Comparison of ENCODE assay signal across 35 mouse cellular contexts in genomic region chr3:53080710-53081109, GRCm38 (mm10). TPM values are rescaled to one million over a fixed set of nuclear protein-coding genes. Genes with fewer than 3 reads are reported as not detected.
"Had no signal": no experiment of that assay in that cellular context is flagged by ENCODE, and none has a peak within 500 bp of the region (broad histone marks: within the 10 kb centered on the region; RNA-seq: fewer than 3 reads in every experiment).

No protein-coding gene starts in this region.

- H3K27me3 ChIP-seq: heart, embryonic 12.5 days; heart, embryonic 13.5 days; heart, embryonic 15.5 days; hindbrain, embryonic 12.5 days; hindbrain, embryonic 13.5 days; hindbrain, embryonic 15.5 days; intestine, embryonic 15.5 days; kidney, embryonic 15.5 days had no signal

- ATAC-seq: hindbrain, embryonic 16.5 days; hindbrain, postnatal 0 days; inflammation-experienced regulatory T-cells, adult 6 months; intestine, embryonic 15.5 days; intestine, embryonic 16.5 days; intestine, postnatal 0 days had no signal

- DNase-seq: heart, postnatal 10 days; heart, postnatal 14 days; heart, postnatal 36 days; heart, postnatal 4 days; kidney, adult 11 months; kidney, adult 18-20 months; kidney, adult 2 months; kidney, adult 8-10 months; kidney, adult 9 months; kidney, postnatal 10 days; kidney, postnatal 14 days; kidney, postnatal 25 days; kidney, postnatal 36 days; kidney, postnatal 4 days; layer of hippocampus, adult 9-11 months; layer of hippocampus, postnatal 36 days had no signal

- H3K36me3 ChIP-seq: heart, embryonic 15.5 days; hindbrain, embryonic 10.5 days; hindbrain, embryonic 12.5 days; hindbrain, embryonic 13.5 days; hindbrain, embryonic 15.5 days; intestine, embryonic 15.5 days; kidney, embryonic 15.5 days had no signal

- H3K4me3 ChIP-seq: heart, embryonic 12.5 days; heart, embryonic 13.5 days; heart, embryonic 15.5 days; hindbrain, embryonic 10.5 days; hindbrain, embryonic 12.5 days; hindbrain, embryonic 13.5 days; hindbrain, embryonic 15.5 days; intestine, embryonic 15.5 days; kidney, embryonic 15.5 days; layer of hippocampus, adult 2 months; left cerebral cortex, adult 2 months had no signal

- H3K4me1 ChIP-seq: hindbrain, embryonic 10.5 days; hindbrain, embryonic 12.5 days; hindbrain, embryonic 13.5 days; hindbrain, embryonic 15.5 days; intestine, embryonic 15.5 days; kidney, embryonic 15.5 days had no signal

- H3K9ac ChIP-seq: heart, embryonic 12.5 days; heart, embryonic 13.5 days; heart, embryonic 15.5 days; hindbrain, embryonic 12.5 days; hindbrain, embryonic 13.5 days; hindbrain, embryonic 14.5 days; hindbrain, embryonic 15.5 days; intestine, embryonic 15.5 days; kidney, embryonic 15.5 days had no signal

- H3K27ac ChIP-seq: heart, embryonic 13.5 days; heart, embryonic 15.5 days; hindbrain, embryonic 10.5 days; hindbrain, embryonic 12.5 days; hindbrain, embryonic 13.5 days; hindbrain, embryonic 14.5 days; hindbrain, embryonic 15.5 days; hindbrain, postnatal 0 days; intestine, embryonic 15.5 days; kidney, embryonic 15.5 days; kidney, postnatal 0 days; layer of hippocampus, adult 2 months; left cerebral cortex, adult 2 months had no signal

- H3K9me3 ChIP-seq: heart, embryonic 12.5 days; heart, embryonic 13.5 days; heart, embryonic 15.5 days; hindbrain, embryonic 10.5 days; hindbrain, embryonic 12.5 days; hindbrain, embryonic 13.5 days; hindbrain, embryonic 15.5 days; intestine, embryonic 15.5 days; kidney, embryonic 15.5 days had no signal

- H3K4me2 ChIP-seq: heart, embryonic 12.5 days; heart, embryonic 13.5 days; heart, embryonic 15.5 days; hindbrain, embryonic 12.5 days; hindbrain, embryonic 13.5 days; hindbrain, embryonic 14.5 days; hindbrain, embryonic 15.5 days; intestine, embryonic 15.5 days; kidney, embryonic 15.5 days had no signal

RNA-seq across cellular contexts. Expression of gene Lhfp, which starts 39.4 kb away (rescaled TPM):
- total RNA-seq: hematopoietic stem cell, adult 5-6 weeks had no signal
- polyA plus RNA-seq: inflammation-experienced regulatory T-cells, adult 6 months had no signal
